Mouse (Mus musculus) bone marrow, adult 2 months (tissue): ENCODE data around the gene Zfp592.

Experiments
- CTCF ChIP-seq: fragments of 200-500 bp; IDR thresholded peaks from 2 replicates; pipeline ENCODE4 v1.5.1; 2011; ENCODE audit warnings: low read length, control low read depth; ENCODE audit not compliant: control insufficient read depth, insufficient read depth
- POLR2A ChIP-seq: fragments of 200-500 bp; IDR thresholded peaks from 2 replicates; pipeline ENCODE4 v1.6.1; 2011; ENCODE audit warnings: low read depth, mild to moderate bottlenecking, control low read depth, low read length, borderline replicate concordance; ENCODE audit not compliant: control insufficient read depth

DNA sequence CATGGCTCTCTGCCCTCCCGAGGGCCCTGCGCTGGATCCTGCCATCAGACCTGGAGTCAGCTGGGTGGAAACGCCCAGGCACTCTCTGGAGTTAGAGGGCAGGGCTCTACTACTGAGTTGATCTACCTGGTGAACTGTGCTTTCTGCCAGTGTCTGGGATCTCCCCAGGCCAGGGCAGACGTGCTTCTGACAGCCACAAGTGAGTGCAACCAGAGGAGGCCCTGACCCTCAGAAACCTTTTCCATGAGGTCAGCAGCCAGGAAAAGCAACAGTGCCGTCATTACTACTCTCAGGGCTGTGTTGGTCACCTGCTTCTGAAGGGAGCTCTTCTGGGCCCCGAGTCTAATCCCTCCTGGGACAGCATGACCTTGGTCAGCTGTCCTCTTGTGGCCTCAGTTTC lies 83.5 kb downstream of the Zfp592 start:
- TF ChIP-seq CTCF, result no peak
- TF ChIP-seq POLR2A, result no peak
